Mouse (Mus musculus): ENCODE measurements around the gene Shq1.
A peak's percentile ranks its signal among the peaks of the same experiment; 100 is the strongest.

The Shq1 gene

DNA sequence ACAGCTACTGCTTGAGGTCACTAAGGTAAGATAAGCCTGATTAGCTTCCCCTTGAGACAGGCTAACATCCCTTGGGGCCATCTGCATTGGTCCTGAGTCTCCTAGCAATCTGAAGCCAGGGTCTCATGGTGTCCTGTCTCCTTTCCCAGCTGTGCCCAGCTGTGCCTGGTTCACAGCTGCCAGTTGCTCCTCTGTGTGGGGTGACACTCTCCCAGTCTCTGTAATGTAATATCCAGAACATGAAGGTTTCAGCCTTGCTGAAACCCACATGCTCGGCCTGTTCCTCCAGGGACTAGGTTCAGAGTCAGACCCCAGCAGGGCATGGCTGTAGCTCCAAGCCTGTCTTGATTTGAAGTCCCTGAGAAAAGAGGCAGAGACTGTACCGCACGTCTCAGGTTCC is 141.3 kb downstream of the Shq1 start:
- no peak for DNase-seq (ENCODE audit: low spot score in 2 of 2)

DNA sequence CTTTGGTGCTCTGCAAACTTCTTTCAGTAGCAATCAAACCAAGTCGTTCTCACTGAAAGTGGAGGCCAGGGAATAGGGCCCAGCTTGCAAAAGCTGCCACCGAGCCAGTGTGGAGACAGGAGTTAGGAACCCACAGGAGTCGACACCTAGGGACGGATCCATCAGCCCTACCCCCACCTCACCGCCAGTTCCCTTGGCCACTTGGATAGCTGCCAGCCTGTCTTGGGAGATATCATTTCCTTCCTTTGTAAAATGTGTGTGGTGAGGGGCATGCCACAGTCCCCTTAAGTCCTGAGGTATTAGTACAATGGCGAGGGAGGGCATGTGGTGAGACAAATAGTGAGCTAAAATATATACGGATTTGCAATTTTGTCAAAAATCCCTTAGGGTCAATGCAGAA is 142.4 kb downstream of the Shq1 start:
- no peak for DNase-seq (ENCODE audit: low spot score in 2 of 2)

DNA sequence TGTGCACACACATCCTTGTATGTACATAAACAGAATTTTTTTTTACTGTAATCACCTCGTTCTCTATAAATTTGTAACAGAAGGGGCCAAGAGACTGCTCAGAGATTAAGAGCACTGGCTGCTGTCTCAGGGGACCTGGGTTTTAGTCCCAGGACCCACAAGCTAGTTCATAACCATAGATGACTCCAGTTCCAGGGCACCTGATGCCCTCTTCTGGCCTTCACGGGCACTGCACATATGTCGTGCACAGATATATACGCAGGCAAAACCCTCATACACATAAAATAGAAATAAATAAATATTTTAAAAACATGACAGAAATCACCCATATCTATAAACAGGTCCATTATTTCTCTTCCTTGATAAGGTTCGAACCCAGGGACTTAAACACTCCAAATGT is 143.0 kb downstream of the Shq1 start:
- DNase-seq (ENCODE audit: low spot score in 2 of 2) = no peak

DNA sequence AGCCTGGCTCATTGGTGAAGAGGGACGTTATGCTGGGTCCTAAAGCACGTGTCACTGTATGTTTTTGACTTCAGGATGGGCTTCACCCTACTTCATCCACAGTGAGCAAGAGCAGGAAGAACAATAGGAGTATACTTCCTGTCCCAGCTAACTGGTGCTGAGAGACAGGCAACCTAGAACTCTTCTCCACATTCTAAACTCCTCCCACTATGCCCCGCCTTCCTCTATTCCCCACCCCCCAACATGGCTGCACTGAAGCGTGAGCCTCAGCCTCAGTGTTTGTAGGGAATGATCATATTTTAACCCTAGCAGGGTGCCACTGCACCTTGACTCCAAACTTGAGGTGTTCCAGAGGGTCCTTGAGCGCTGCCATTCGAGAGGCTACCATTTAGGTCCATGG is 143.8 kb downstream of the Shq1 start:
- DNase-seq (ENCODE audit: low spot score in 2 of 2) = no peak

DNA sequence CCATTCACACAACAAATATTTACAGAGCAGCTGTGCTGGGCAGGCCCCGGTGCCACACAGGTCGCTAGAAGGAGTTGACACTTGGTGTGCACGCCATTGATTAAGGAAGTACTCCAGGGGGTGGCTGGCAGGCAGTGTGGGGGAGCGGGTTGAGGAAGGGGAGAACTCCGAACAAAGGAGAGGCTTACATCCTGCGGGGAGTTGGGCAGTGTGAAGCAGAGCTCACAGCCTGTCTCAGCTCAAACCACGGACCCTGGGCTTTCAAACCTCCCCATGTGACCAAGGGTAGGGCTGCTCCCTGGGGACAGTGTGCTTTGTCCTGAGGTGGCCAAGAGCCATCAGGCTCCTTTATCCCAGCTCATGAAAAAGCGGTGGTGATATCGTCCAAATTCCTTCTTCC is 144.9 kb downstream of the Shq1 start:
- DNase-seq (ENCODE audit: low spot score in 2 of 2) = no peak

DNA sequence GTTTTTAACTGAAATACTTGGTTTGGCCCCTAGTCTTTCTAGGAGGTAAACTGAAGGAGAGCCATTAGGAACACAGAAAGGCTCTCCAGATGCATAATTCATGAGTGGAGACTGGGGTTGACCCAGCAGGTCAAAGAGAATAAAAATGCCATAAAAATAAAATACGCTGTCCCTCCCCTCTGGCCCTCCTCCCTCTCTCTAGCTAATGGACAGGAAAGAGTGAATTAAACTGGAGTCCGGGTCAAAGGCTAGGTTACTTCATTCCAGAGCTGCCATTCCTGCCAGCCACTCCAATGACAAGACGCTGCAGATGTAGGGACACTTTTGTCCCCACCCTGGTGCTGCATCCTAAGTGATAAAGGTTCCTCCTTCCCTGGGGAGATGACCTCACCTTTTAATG is 145.5 kb downstream of the Shq1 start:
- DNase-seq (ENCODE audit: low spot score in 2 of 2) = no peak

DNA sequence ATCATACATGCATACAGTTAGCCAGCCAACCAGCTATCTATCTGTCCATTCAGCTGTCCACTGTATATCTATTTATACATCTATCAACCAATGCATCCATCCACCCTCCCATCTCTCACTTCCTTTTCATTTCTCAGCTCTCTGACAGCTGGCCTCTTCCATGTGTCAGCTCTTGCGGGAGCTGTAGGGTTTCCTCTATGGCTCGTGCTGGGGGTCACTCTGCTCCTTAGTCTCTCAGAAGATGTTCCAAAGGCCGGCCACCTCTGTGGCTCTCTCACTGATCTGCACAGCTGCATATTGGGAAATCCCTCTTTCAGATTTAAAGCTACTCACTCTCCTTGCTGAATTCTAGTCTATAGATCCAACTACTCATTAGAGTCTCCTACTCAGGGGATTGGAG is 148.5 kb downstream of the Shq1 start:
- no peak for DNase-seq (ENCODE audit: low spot score in 2 of 2)

DNA sequence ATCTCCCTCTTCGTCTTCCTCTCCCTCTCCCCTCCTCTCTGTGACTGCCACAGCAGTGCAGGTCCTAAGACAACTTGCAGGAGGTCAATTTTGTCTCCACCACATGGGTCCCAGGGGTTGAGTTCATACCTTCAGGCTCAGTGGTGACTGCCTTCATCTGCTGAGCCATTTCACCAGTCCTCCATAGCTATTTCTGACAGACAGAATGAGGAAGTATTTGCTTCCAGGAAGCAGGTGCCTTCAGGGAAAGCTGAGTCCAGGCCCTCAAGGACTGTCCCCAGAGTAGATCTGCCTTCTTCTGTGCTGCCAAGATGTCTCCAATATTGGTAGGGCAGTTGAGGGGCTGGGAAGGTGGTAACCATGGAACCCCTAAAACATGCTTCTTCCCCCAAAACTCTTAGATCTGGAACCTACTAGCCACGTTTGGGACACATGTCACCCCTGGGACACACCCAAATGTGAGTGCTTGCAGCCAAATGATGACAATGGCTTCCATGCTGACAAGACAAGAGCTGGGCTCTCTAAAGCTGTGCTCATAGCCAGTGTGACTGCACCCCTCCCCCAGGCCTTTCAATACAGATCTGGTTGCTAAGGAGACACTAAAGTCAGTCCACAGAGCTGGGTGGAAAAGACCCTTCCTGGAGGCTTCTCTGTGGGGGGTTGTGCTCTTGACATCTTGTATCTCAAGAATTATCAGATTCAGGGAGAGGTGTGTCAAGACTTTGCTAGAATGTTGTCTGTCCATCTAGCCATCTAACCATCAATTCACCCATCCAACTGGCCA is 149.2 kb downstream of the Shq1 start:
- DNase-seq (ENCODE audit: low spot score in 2 of 2) = peak in 1 of 2 experiments; percentile 47

DNA sequence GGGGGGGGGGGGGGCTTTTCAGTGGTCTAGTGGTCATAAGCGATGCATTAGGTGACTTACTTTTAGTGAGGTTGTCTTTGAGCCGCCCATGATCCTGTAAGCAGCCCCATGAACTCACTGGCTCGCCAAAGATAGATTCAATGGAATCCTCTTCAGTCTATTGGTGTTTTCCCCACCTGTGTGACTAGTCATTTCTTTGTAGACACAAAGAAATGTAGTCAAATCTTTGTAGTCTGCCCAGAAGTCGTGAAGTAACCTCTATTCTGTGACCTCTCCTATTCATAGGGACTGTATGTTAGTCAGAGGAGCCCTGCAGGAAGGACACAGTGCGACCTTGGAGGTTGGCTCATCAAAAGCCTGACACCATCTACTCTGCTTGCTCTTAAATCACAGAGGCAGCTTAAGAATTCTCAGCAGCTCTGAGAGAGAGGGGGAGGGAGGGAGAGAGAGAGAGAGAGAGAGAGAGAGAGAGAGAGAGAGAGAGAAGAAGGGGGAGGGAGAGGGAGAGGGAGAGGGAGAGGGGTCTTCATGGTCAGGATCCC is 150.3 kb downstream of the Shq1 start:
- no peak for DNase-seq (ENCODE audit: low spot score in 2 of 2)

DNA sequence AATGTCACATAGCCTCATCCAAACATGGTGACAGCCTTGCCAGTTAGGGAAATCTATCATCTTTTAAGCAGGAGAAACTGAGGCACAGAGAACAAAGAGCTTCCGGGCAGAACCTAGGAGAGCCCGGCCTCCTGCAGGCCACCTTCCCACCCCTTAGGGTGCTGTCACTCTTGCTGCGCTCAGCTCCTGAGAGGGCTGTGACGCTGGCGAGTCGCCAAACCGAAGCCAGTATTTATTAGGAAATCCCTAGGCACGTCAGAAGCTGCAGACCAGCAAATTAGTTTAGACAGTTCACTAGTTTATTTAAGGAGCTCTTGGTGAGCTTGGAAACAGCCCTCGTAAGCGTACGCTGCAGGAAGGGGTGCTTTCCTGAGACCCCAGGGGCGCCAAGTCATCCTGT is 151.1 kb downstream of the Shq1 start:
- no peak for DNase-seq (ENCODE audit: low spot score in 2 of 2)
